Mouse (Mus musculus) cortical plate, adult 2 months (tissue): ENCODE results near the gene Tbc1d9.

Experiments used
- CTCF ChIP-seq: fragments of 200-500 bp; IDR thresholded peaks from 2 replicates; pipeline ENCODE4 v1.5.1; 2011; ENCODE audit warnings: mild to moderate bottlenecking, control low read depth, low read length; ENCODE audit not compliant: insufficient read depth; ENCODE audit errors: extremely low read depth
- POLR2A ChIP-seq: fragments of 200-500 bp; IDR thresholded peaks from 2 replicates; pipeline ENCODE4 v1.6.1; 2011; ENCODE audit warnings: mild to moderate bottlenecking, low read length, control low read depth; ENCODE audit not compliant: insufficient read depth; ENCODE audit errors: extremely low read depth

DNA sequence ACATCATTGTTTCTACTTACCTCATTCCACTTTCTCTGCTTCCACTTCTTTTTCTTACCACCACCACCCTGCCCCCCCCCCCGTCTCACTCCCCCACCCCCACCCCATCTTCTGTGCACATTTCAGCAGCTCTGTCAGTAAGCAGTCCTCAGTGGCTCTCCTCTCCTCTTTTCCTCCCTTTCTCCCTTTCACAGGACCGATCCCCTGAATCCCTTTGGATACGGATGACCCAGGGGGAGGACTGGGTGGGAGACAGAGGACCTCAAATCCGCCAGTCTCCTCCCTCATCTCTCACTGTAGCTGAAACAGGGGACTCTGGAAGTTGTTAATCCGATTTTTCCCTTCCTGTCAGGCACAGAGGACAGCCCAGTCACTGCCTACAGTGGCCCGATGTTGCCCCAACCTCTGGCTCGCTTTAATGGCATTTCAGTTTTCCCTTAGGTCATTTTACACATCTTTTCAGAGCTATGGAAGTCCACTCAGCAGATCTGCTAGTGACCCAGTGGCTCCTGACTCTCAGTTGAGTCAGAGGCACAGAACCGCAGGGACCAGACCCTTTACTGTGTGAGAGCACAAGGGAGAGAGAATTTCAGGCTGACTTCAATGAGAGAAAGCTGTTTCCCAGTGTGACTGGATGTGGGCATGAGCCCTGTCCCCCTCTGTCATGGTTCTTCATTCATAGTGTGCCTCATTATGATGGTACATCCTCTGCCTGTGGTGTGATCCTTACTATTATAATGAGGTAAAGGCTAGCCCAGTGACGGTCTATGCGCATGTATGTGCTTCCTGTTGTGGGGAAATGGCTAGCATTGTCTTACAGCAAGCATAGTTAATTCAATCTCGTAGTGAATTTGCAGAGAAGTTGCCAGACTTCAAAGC is 12.4 kb downstream of the Tbc1d9 start:
- TF ChIP-seq CTCF (no peak), POLR2A (no peak)
